Mouse (Mus musculus) gastrocnemius, postnatal 14 days (tissue): ENCODE results near the gene Olfr62. TPM values are rescaled to one million over a fixed set of nuclear protein-coding genes. Genes with fewer than 3 reads are reported as not detected.

Source experiments
- DNase-seq: peaks from one replicate; pipeline ENCODE4 v3.0.0; 2021; ENCODE audit warnings: mixed read lengths
- intact Hi-C: fragments of 180-260 bp; cut with DNase I; formaldehyde crosslinking; loops from one replicate; pipeline ENCODE4 v1.15.1; 2025; ENCODE audit warnings: low total_unique reads
- long read RNA-seq, 2 experiments: library from polyadenylated mRNA; stranded (forward); transcript quantifications; one replicate each; pipeline ENCODE4 v2.0.0; 2021
- total RNA-seq, 2 experiments: library from RNA; stranded (reverse); gene quantifications; 2 replicates each; pipeline ENCODE4 v1.2.3; 2021

Olfr62 gene
- not detected for total RNA-seq
- long read RNA-seq, experiment 1 = 0 reads
- long read RNA-seq, experiment 2 = 0 reads

DNA sequence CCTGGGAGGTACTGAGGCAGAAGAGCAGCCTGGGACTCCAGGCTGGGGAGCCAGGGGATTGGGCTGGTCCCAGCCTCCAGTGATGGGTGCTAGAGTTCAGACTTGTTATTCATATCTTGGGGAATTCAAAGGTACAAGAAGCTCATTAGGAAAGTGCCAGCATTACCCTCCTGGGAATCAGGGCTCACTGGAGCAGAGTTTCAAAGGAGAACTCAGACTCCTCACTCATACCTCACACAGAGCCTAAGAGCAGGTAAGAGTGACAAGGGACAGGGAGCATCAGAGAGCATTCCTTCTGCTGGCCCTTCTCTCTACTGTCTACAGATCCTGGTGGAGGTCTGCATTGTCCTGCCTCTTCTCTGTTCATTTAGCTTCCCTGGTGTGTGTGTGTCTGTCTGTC is at the start of gene Olfr62:
Gene Olfr62 (plus strand): TSS at position 301 of the 400 bp plus-strand sequence.
- intact Hi-C loops = no loop called here
- no peak for DNase-seq

- DNase-seq = no peak
- intact Hi-C loops = no loop called here
Measured at GRCm38 (mm10) chr4:118609836-118610235, 48.9 kb upstream of the Olfr62 start.

DNA sequence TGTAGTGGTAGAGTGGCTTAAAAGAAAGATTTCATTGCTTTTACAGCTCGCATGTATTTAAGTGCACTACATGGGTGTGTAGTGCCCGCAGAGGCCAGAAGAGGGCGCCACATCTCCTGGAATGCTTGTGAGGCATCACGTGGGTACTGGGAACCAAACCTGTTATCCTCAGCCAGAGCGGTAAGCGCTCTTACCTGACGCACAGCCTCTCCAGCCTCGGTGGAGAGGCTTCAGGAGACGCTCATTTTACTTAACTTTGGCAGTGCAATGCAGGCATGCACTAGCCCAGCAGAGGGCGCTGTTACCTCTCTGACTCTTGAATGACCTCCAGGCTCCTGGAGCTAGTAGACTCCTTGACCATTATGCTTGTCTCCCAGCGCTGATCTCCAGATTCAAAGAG is 46.1 kb upstream of the Olfr62 start:
- intact Hi-C loops = no loop called here
- DNase-seq = peak; percentile 20

GRCm38 (mm10) chr4:118615412-118615811 is 43.3 kb upstream of the Olfr62 start:
- no peak for DNase-seq
- intact Hi-C loops = no loop called here

DNA sequence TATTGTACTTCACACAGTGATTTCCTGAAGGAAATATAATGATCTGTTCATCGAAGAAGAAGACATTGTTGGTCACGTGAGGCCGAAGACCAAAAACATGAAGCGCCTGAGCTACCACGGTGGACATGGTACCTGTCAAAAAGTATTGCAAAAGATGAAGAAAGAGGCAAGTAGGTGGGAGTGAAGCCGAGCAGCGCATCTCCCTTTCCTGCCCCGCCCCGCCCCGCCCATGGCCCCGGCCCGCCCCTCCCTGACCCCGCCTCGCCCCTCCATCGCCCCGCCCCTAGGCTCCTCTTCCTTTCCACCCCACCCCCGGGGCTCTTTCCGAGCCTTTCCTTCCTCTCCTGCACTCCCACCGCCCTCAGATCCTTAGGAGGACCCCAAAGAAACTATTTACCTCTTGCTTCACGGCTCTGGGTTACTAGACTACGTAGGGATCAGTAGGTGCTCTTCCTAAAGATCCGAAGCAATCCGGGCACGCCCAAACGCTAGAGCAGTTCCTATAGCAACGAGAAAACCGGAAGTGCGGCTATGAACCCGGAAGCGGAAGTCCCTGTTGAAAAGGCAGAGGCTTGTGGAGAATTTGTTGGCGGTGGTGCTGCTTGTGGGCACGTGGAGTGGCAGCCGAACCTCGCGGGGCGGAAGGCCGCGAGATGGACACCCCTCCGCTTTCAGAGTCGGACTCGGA is 38.3 kb upstream of the Olfr62 start, which contains the start of the genes Cfap57 and Ebna1bp2:
Gene Cfap57 (minus strand): TSS at position 499 of the 688 bp plus-strand sequence.
Gene Ebna1bp2 (plus strand): TSS at position 521 of the 688 bp plus-strand sequence.
- intact Hi-C loops = no loop called here

GRCm38 (mm10) chr4:118620967-118621320 is 37.8 kb upstream of the Olfr62 start:
- no peak for DNase-seq
- intact Hi-C loops = no loop called here

More for the DNA sequence above, 38.3 kb upstream of the Olfr62 start, which contains the start of the genes Cfap57 and Ebna1bp2:
- DNase-seq = peak; percentile 86

- DNase-seq = no peak
- intact Hi-C loops = no loop called here
Measured at GRCm38 (mm10) chr4:118621781-118622180, 37.0 kb upstream of the Olfr62 start.

DNA sequence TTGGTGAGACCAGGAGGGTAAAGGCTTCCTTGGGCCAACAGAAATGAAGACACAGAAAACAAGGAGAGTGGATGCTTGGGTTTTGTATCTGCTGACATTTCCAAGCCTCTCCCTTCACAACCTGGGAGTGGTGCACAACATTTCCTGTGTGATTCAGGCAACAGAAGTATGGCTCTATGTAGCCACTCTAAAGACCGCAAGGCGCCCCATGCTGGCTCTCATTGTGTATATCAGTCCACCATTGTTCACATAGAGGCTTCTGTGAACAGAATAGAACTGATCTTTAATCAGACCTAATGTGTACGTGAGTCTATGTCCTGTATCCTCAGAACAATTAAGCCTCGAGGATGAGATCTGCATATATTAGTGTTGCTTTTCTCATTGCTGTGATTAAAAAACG is 28.5 kb upstream of the Olfr62 start:
- DNase-seq = no peak
- intact Hi-C loops = no loop called here

- intact Hi-C loops = no loop called here
- DNase-seq = peak; percentile 16
Measured at GRCm38 (mm10) chr4:118642346-118643190, 16.2 kb upstream of the Olfr62 start.

- intact Hi-C loops = no loop called here
- peak; percentile 16 for DNase-seq
Measured at GRCm38 (mm10) chr4:118645234-118645633, 13.5 kb upstream of the Olfr62 start.

GRCm38 (mm10) chr4:118687086-118687485 is 28.3 kb downstream of the Olfr62 start:
- DNase-seq = no peak
- intact Hi-C loops = no loop called here

DNA sequence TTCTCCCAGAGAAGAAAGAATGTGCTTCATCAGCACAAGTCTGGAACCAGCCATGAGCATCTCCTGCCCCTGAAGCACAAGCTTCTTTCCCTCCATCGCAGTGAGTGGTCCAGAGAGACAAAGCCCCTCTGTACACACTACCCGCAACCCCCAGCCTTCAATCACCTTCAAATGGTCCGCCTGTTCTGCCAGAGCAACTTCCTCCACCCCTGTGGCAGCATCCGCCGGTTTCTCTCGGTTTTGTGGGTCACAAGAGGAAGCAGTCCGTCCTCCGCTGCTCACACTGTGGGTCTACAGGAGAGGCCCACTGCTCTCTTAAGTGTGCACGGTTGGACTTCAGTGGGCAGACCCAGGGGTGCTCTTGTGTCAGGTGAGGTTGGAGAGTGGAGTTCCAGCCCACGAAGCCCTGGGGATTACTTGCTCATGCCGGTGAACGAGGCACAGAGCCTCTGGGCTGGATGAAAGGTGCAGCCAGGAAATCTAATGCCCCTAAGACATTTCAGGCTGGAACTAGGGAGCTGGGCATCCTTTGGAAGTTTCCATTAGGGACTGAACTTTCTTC is 33.7 kb downstream of the Olfr62 start, which contains the start of gene Olfr1342:
Gene Olfr1342 (minus strand): TSS at position 345 of the 562 bp plus-strand sequence.
- intact Hi-C loops = no loop called here
- DNase-seq = no peak

DNA sequence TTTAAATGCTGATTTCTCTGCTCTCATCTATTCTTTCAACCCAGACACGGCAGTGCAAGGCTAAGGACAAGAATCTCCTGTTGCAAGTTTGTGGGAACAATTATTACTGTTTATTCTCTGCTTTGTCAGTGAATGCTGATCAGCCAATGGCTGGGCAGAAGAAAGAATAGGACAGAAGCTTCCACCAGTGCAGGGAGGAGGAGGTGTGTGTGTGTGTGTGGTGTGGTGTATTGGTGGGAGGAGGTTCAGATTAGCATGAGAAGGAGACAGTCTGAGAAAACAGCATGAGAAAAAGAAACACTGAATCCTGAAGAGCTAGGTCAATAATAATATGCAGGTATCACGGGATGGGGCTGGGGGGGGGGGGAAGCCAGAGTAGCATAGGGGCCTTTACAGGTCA is 35.1 kb downstream of the Olfr62 start:
- DNase-seq = no peak
- intact Hi-C loops = no loop called here

- intact Hi-C loops = no loop called here
- no peak for DNase-seq
Measured at GRCm38 (mm10) chr4:118703223-118703622, 44.5 kb downstream of the Olfr62 start, which contains the start of gene Olfr1341. Gene Olfr1341, plus strand, starts transcription at chr4:118703523.

DNA sequence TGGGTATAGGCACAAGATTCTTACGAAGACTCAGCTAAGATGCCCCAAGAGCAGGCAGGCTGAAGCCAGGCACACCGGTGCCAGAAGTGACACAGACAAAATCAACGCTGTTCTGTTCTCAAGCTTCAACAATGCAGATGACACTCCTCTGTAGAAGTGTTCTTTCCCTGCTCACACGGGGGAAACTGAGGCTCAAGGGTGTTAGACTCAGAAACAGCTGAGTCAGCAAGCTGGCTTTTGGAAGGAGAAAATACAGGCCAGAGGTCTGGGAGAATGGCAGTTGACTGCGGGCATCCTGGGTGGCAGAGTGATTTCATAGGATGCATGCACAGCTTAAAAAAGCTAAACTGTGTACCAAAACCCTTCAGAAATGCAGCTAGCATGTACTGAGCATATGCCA is 49.3 kb downstream of the Olfr62 start:
- intact Hi-C loops = no loop called here
- DNase-seq = no peak

DNA sequence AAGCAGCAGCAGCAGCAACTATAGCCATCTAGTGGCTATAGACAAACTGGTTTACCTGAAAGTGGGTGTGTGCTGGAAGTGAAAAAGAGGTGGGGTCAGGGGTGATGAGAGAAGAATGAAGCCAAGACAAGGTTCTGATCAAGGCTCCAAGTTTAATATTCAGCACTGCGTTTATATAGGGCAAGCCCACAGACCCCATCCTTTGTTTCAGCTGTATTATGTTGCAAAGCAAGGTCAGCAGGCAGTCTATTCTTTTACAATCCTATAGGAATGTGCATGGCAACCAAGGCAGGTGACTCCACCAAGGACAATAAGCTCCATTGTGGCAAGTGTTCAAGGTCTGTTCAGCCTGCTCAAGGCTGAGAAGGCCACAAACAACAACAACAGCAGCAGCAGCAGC is 52.9 kb downstream of the Olfr62 start:
- intact Hi-C loops = no loop called here
- no peak for DNase-seq
